Mouse (Mus musculus) lung, embryonic 14.5 days (tissue): ENCODE results near the gene Srgap3. TPM values are rescaled to one million over a fixed set of nuclear protein-coding genes. Genes with fewer than 3 reads are reported as not detected.

Experiments
- ATAC-seq: fragments of 200-750 bp; cut with Nextera tagmentation; 2 replicates; pipeline ENCODE4 v1.8.0; 2017; ENCODE audit warnings: mild to moderate bottlenecking, moderate TSS enrichment, moderate library complexity; ENCODE audit not compliant: insufficient read depth
- DNase-seq: peaks from one replicate; pipeline ENCODE4 v3.0.0-alpha.2; 2015
- H3K27ac ChIP-seq: fragments of 300-500 bp; sonication (generic); 2 replicates; pipeline ENCODE4 v1.5.1; 2014; ENCODE audit warnings: low read depth, mild to moderate bottlenecking, moderate library complexity
- H3K27me3 ChIP-seq: fragments of 300-500 bp; sonication (generic); 2 replicates; pipeline ENCODE4 v1.6.1; 2014; ENCODE audit warnings: low read length, control low read depth; ENCODE audit not compliant: insufficient read depth
- H3K36me3 ChIP-seq: fragments of 300-500 bp; sonication (generic); 2 replicates; pipeline ENCODE4 v1.6.1; 2014; ENCODE audit warnings: control low read depth; ENCODE audit not compliant: insufficient read depth
- H3K4me1 ChIP-seq: fragments of 300-500 bp; sonication (generic); 2 replicates; pipeline ENCODE4 v1.6.1; 2014; ENCODE audit warnings: antibody characterized with exemption, control low read depth; ENCODE audit not compliant: insufficient read depth
- H3K4me2 ChIP-seq: fragments of 300-500 bp; sonication (generic); 2 replicates; pipeline ENCODE4 v1.6.1; 2014; ENCODE audit warnings: mild to moderate bottlenecking
- H3K4me3 ChIP-seq: fragments of 300-500 bp; sonication (generic); 2 replicates; pipeline ENCODE4 v1.5.1; 2014; ENCODE audit warnings: low read depth, low read length
- H3K9ac ChIP-seq: fragments of 300-500 bp; sonication (generic); 2 replicates; pipeline ENCODE4 v1.6.1; 2014
- H3K9me3 ChIP-seq: fragments of 300-500 bp; sonication (generic); 2 replicates; pipeline ENCODE4 v1.6.1; 2016; ENCODE audit warnings: low read depth, low read length, control low read depth
- CTCF ChIP-seq: IDR thresholded peaks from 2 replicates; pipeline ENCODE4 v1.5.1; 2016; ENCODE audit warnings: antibody characterized with exemption, low read depth
- WGBS: fragments of 180-500 bp; shearing (Covaris S2); extraction: QIAGEN DNeasy Blood & Tissue Kit; methylation state at CpG from one replicate; pipeline ENCODE4 v1.1.7; 2014; 5-methylcytosine and 5-hydroxymethylcytosine counted together
- polyA plus RNA-seq: library from polyadenylated mRNA; unstranded; fragments of >200 nt; fragmentation: Nextera tagmentation; extraction: Ambion mirVana; gene quantifications from 2 replicates; pipeline ENCODE4 v1.2.1, GENCODE M21; 2014

Gene Srgap3
- polyA plus RNA-seq, 1 experiment from 2014 or later, result 5.5 TPM

GRCm38 (mm10) chr6:112812884-112813283, 134.2 kb downstream of the Srgap3 start:
- no peaks in the 10 kb centered on the region for H3K9me3 ChIP-seq
- no peak overlapping the region for H3K9ac ChIP-seq
- DNase-seq (no peak), ATAC-seq (no peak)
- no peak overlapping the region for H3K27ac ChIP-seq
- H3K27me3 ChIP-seq, result no peaks in the 10 kb centered on the region
- H3K4me1 ChIP-seq, result 0 out of 2 replicates have a peak, but pooled peaks cover 3% of the 10 kb centered on the region
- 96% methylated on average over 7 of the region's 7 CpGs for WGBS
- TF ChIP-seq CTCF, result no peak
- H3K4me3 ChIP-seq, result no peak overlapping the region
- no peak overlapping the region for H3K4me2 ChIP-seq
- no peaks in the 10 kb centered on the region for H3K36me3 ChIP-seq

- Histone ChIP-seq H3K27me3 (no peaks in the 10 kb centered on the region), H3K4me1 (0 out of 2 replicates have a peak, but pooled peaks cover 3% of the 10 kb centered on the region), H3K4me3 (no peak overlapping the region), H3K9ac (no peak overlapping the region), H3K9me3 (no peaks in the 10 kb centered on the region), H3K36me3 (no peaks in the 10 kb centered on the region), H3K27ac (peak overlapping the region; percentile 47; the same call in 1 of the 2 replicates), H3K4me2 (no peak overlapping the region)
- DNase-seq (no peak), ATAC-seq (no peak)
- TF ChIP-seq CTCF, result no peak
- WGBS, result 76% methylated on average over 4 of the region's 4 CpGs
Observed at GRCm38 (mm10) chr6:112810521-112810830, 136.6 kb downstream of the Srgap3 start.

GRCm38 (mm10) chr6:112809658-112810520, 137.2 kb downstream of the Srgap3 start:
- no peaks in the 10 kb centered on the region for H3K9me3 ChIP-seq
- TF ChIP-seq CTCF, result no peak
- DNase-seq (peak; percentile 73), ATAC-seq (peak; percentile 95)
- no peaks in the 10 kb centered on the region for H3K27me3 ChIP-seq
- no peaks in the 10 kb centered on the region for H3K36me3 ChIP-seq
- H3K4me1 ChIP-seq, result 0 out of 2 replicates have a peak, but pooled peaks cover 3% of the 10 kb centered on the region
- 40% methylated on average over 15 of the region's 15 CpGs for WGBS
- H3K4me2 ChIP-seq, result no peak overlapping the region
- no peak overlapping the region for H3K4me3 ChIP-seq
- peak overlapping the region; percentile 47 for H3K27ac ChIP-seq
- no peak overlapping the region for H3K9ac ChIP-seq

DNA sequence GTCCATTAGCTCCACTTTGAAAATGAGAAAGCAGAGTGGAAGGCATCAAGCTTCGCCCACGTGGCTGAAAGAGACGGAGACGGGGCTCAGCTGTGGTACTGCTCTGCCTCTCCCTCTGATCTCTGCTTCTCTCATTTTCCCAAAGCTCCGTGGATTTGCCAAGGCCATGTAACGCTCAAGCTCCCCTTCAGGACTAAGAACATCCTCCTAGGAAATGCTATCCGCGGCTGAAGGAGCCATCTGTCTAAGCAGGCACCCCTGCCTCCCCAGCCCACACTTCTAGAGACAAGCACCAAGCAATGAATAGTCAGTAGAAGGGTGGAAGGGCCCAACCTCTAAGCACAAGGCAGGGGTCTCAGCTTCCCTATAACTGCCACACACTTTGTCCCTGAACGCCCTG, 138.3 kb downstream of the Srgap3 start:
- H3K27me3 ChIP-seq, result no peaks in the 10 kb centered on the region
- no peak overlapping the region for H3K4me3 ChIP-seq
- H3K9ac ChIP-seq, result no peak overlapping the region
- no peak overlapping the region for H3K4me2 ChIP-seq
- DNase-seq (no peak), ATAC-seq (peak; percentile 8; the same call in 1 of the 2 replicates)
- TF ChIP-seq CTCF, result no peak
- H3K4me1 ChIP-seq, result 0 out of 2 replicates have a peak, but pooled peaks cover 3% of the 10 kb centered on the region
- 62% methylated on average over 9 of the region's 9 CpGs for WGBS
- H3K36me3 ChIP-seq, result no peaks in the 10 kb centered on the region
- H3K27ac ChIP-seq, result no peak overlapping the region
- no peaks in the 10 kb centered on the region for H3K9me3 ChIP-seq

DNA sequence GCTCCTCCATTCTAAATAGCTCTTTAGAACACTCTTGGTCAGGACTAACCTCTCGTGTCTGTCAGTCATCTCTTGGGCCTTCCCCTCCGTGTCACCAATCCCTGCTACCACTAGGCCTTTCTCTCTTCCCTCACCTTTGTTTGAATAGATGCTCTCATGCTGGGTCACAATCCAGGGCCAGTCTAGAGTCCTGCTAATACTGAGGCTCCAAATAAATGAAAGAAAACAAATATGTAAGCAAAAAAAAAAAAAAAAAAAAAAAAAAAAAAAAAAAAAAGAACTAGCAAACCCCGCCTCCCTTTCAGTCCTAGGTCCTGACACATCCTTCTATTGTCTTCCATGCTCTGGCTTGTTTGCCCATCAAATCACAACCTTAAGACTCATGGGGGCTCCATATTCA, 145.1 kb downstream of the Srgap3 start:
- Histone ChIP-seq H3K36me3 (no peaks in the 10 kb centered on the region), H3K4me2 (no peak overlapping the region), H3K27me3 (no peaks in the 10 kb centered on the region), H3K4me1 (no peaks in the 10 kb centered on the region), H3K4me3 (no peak overlapping the region), H3K9me3 (no peaks in the 10 kb centered on the region), H3K9ac (no peak overlapping the region), H3K27ac (no peak overlapping the region)
- WGBS, result 83% methylated on average over 3 of the region's 3 CpGs
- ATAC-seq, result no peak
- no peak for DNase-seq
- no peak for TF ChIP-seq CTCF

DNA sequence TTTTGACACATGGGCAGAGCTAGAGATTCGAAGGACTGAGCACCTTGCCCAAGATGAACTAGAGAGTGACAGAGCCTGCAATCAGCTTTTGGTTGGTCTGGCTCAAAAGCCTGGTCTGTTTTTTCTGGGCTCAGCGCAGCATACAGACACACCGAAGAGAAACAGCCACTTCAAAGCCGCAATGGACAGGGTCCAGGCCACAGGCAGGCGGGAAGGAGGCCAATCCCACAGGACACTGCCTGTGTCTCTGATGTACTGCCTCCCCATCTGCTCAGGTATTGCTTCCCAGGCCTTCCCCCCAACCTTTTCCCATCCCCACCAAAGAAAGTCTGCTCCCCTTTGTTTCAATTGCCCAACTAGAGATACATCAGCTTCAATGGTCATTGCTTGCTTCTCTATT, 148.7 kb downstream of the Srgap3 start:
- Histone ChIP-seq H3K4me2 (no peak overlapping the region), H3K36me3 (no peaks in the 10 kb centered on the region), H3K27me3 (no peaks in the 10 kb centered on the region), H3K27ac (no peak overlapping the region), H3K4me1 (no peaks in the 10 kb centered on the region), H3K9ac (no peak overlapping the region), H3K4me3 (no peak overlapping the region), H3K9me3 (no peaks in the 10 kb centered on the region)
- DNase-seq (no peak), ATAC-seq (no peak)
- 86% methylated on average over 5 of the region's 5 CpGs for WGBS
- TF ChIP-seq CTCF, result no peak

- ATAC-seq, result no peak
- WGBS, result 62% methylated on average over 2 of the region's 2 CpGs
- no peaks in the 10 kb centered on the region for H3K9me3 ChIP-seq
- no peak for TF ChIP-seq CTCF
- no peak overlapping the region for H3K4me3 ChIP-seq
- H3K4me1 ChIP-seq, result no peaks in the 10 kb centered on the region
- no peak overlapping the region for H3K4me2 ChIP-seq
- H3K9ac ChIP-seq, result no peak overlapping the region
- H3K36me3 ChIP-seq, result no peaks in the 10 kb centered on the region
- peak; percentile 39 for DNase-seq
- H3K27me3 ChIP-seq, result no peaks in the 10 kb centered on the region
- H3K27ac ChIP-seq, result no peak overlapping the region
Observed at GRCm38 (mm10) chr6:112796607-112797006, 150.5 kb downstream of the Srgap3 start.
